Mouse (Mus musculus): ENCODE measurements around the gene Rad9a.

- TF ChIP-seq CTCF (IDR thresholded peaks at IDR 0.05) (no peak), EP300 (IDR thresholded peaks at IDR 0.05) (no peak)
Observed at GRCm38 (mm10) chr19:4164721-4165120, 36.7 kb downstream of the Rad9a start.

All from lung, postnatal 0 days (tissue).